Mouse (Mus musculus) midbrain, embryonic 12.5 days (tissue): ENCODE results near the gene Loxl3. TPM values are rescaled to one million over a fixed set of nuclear protein-coding genes. Genes with fewer than 3 reads are reported as not detected.
A peak's percentile ranks its signal among the peaks of the same experiment; 100 is the strongest.

ENCODE experiments used
- ATAC-seq: fragments of 200-750 bp; cut with Nextera tagmentation; 2 replicates; pipeline ENCODE4 v1.8.0; 2017; ENCODE audit warnings: low read depth, moderate TSS enrichment, moderate library complexity; ENCODE audit not compliant: low FRiP score
- H3K27ac ChIP-seq: fragments of 300-500 bp; sonication (generic); replicated peaks from 2 replicates; pipeline ENCODE4 v1.5.1; 2016; ENCODE audit warnings: mild to moderate bottlenecking
- H3K27me3 ChIP-seq: fragments of 300-500 bp; sonication (generic); 2 replicates; pipeline ENCODE4 v1.6.1; 2016; ENCODE audit warnings: mild to moderate bottlenecking
- H3K36me3 ChIP-seq: fragments of 300-500 bp; sonication (generic); 2 replicates; pipeline ENCODE4 v1.6.1; 2016
- H3K4me1 ChIP-seq: fragments of 300-500 bp; sonication (generic); 2 replicates; pipeline ENCODE4 v1.6.1; 2016
- H3K4me2 ChIP-seq: fragments of 300-500 bp; sonication (generic); replicated peaks from 2 replicates; pipeline ENCODE4 v1.6.1; 2016; ENCODE audit warnings: mild to moderate bottlenecking, moderate library complexity
- H3K4me3 ChIP-seq: fragments of 300-500 bp; sonication (generic); 2 replicates; pipeline ENCODE4 v1.5.1; 2016; ENCODE audit warnings: mild to moderate bottlenecking
- H3K9ac ChIP-seq: fragments of 300-500 bp; sonication (generic); replicated peaks from 2 replicates; pipeline ENCODE4 v1.6.1; 2016; ENCODE audit warnings: mild to moderate bottlenecking, moderate library complexity
- H3K9me3 ChIP-seq: fragments of 300-500 bp; sonication (generic); 2 replicates; pipeline ENCODE4 v1.6.1; 2016; ENCODE audit warnings: mild to moderate bottlenecking
- WGBS: fragments of 180-500 bp; shearing (Covaris S2); methylation state at CpG from one replicate; pipeline ENCODE4 v1.1.7; 2016; 5-methylcytosine and 5-hydroxymethylcytosine counted together
- polyA plus RNA-seq: library from polyadenylated mRNA; unstranded; fragments of >200 nt; fragmentation: Nextera tagmentation; extraction: Ambion mirVana; gene quantifications from 2 replicates; pipeline ENCODE4 v1.2.1, GENCODE M21; 2016

The Loxl3 gene
- polyA plus RNA-seq, 1 experiment from 2014 or later, result 14.7 TPM

DNA sequence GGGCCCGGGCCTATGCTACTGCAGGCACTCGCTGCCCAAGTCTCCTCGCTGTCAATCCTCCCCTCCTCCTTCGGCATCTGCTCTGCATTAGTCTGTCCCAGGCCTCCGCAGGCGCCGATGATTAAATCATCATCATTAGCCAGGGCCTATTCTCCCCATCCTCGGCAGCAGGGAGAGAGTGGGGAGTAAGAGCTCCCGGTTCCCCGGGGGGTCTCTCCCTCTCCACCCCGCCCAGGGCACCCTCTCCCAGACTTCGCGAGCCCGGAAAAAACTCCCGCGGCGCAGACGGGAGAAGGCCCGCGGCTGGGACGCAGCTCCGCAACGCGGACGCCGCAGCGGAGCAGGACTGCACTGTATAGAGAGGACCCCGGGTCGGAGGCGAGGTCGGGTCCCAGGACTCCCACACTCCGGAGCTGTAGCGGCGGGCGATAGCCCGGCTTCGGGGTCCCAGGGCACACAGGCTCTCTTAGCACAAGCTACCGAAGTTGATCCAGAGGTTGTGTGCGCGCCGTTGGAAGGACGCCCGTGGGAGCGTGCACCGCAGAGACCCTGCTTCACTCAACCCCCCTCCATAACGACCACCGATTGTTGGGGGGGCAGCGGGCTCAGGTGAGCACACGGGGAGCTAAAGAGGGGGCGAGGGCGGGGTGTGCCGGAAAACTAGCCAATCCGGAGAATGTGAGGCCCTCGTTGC, 43.8 kb downstream of the Loxl3 start, which contains the start of gene Pcgf1:
Gene Pcgf1, plus strand, starts transcription at position 240 of the 694 bp plus-strand sequence.
- Histone ChIP-seq H3K4me2 (peak within 1 kb of the TSS; percentile 94), H3K9me3 (no peaks in the 10 kb centered on the region), H3K4me1 (peaks cover 15% of the 10 kb centered on the region), H3K9ac (peak within 1 kb of the TSS; percentile 70), H3K36me3 (peaks cover 24% of the 10 kb centered on the region), H3K4me3 (peak within 1 kb of the TSS; percentile 68), H3K27ac (peak within 1 kb of the TSS; percentile 91), H3K27me3 (peaks cover 58% of the 10 kb centered on the region)
- peak; percentile 74 for ATAC-seq
- under 1% methylated on average over 53 of the region's 54 CpGs for WGBS

GRCm38 (mm10) chr6:83078324-83078858, 44.4 kb downstream of the Loxl3 start:
- H3K36me3 ChIP-seq, result peaks cover 24% of the 10 kb centered on the region
- under 1% methylated on average over 46 of the region's 46 CpGs for WGBS
- H3K27me3 ChIP-seq, result peaks cover 58% of the 10 kb centered on the region
- H3K4me2 ChIP-seq, result peak overlapping the region; percentile 94
- H3K4me1 ChIP-seq, result peaks cover 15% of the 10 kb centered on the region
- H3K4me3 ChIP-seq, result peak overlapping the region; percentile 68
- H3K27ac ChIP-seq, result peak overlapping the region; percentile 91
- peak; percentile 91 for ATAC-seq
- H3K9ac ChIP-seq, result peak overlapping the region; percentile 70
- no peaks in the 10 kb centered on the region for H3K9me3 ChIP-seq

- Histone ChIP-seq H3K9ac (no peak overlapping the region), H3K4me3 (no peak overlapping the region), H3K4me2 (no peak overlapping the region), H3K4me1 (peaks cover 17% of the 10 kb centered on the region), H3K27ac (no peak overlapping the region), H3K27me3 (peaks cover 58% of the 10 kb centered on the region), H3K9me3 (no peaks in the 10 kb centered on the region), H3K36me3 (peaks cover 24% of the 10 kb centered on the region)
- WGBS, result 98% methylated on average over 5 of the region's 5 CpGs
- no peak for ATAC-seq
Observed at GRCm38 (mm10) chr6:83080210-83080609, 46.2 kb downstream of the Loxl3 start.

GRCm38 (mm10) chr6:83083497-83083896, 49.5 kb downstream of the Loxl3 start:
- no peak overlapping the region for H3K9ac ChIP-seq
- H3K4me2 ChIP-seq, result no peak overlapping the region
- peaks cover 24% of the 10 kb centered on the region for H3K36me3 ChIP-seq
- H3K4me1 ChIP-seq, result peaks cover 17% of the 10 kb centered on the region
- H3K9me3 ChIP-seq, result no peaks in the 10 kb centered on the region
- H3K4me3 ChIP-seq, result no peak overlapping the region
- no peak for ATAC-seq
- WGBS, result 7% methylated on average over 5 of the region's 5 CpGs
- peaks cover 68% of the 10 kb centered on the region for H3K27me3 ChIP-seq
- no peak overlapping the region for H3K27ac ChIP-seq

- no peak overlapping the region for H3K4me3 ChIP-seq
- H3K9ac ChIP-seq, result no peak overlapping the region
- H3K36me3 ChIP-seq, result peaks cover 24% of the 10 kb centered on the region
- 6% methylated on average over 6 of the region's 6 CpGs for WGBS
- no peaks in the 10 kb centered on the region for H3K9me3 ChIP-seq
- 0 out of 2 replicates have a peak, but pooled peaks cover 9% of the 10 kb centered on the region for H3K4me1 ChIP-seq
- no peak for ATAC-seq
- no peak overlapping the region for H3K4me2 ChIP-seq
- peaks cover 76% of the 10 kb centered on the region for H3K27me3 ChIP-seq
- no peak overlapping the region for H3K27ac ChIP-seq
Observed at GRCm38 (mm10) chr6:83084477-83084876, 50.5 kb downstream of the Loxl3 start.

DNA sequence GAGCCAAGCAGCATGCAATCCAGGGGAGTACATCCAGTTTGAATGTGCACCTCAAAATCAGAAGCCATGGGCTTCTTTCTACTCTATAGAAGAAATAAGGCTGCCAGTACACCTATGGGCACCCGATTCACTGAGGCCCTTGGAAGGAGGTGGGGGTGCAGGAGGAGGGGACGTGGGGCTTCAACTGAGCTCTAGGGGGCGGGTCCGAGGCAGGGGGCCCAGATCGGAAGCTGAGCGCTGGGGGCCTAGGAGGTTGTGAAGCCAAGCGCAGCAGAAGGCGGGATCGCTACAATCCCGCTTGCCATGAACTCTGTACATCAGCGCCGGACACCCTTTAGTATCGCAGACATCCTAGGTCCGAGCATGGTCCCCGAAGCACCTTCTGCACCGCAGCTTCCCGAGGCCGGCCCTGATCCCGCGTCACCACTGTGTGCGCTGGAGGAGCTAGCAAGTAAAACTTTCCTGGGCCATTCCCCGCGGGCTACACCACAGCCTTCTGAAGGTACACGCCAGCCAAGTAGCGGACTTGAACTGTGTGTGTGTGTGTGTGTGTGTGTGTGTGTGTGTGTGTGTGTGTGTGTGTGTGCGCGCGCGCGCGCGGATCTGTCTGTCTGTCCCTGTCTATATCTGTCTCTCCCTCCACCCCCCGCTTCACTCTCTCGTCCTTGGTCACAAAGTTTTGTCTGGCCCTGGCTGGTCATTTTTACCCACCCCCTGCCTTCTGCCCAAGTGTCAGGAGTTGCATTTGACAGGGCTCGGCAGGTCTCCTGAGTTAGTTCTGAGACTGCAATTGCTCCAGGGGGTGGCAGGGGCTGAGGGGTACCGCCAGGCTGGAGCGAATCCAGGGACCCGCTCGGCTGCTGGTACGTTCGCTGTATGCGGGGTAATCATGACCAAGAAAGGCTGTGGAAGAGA, 52.4 kb downstream of the Loxl3 start, which contains the start of gene Lbx2:
Gene Lbx2, plus strand, starts transcription at position 247 of the 915 bp plus-strand sequence.
- WGBS, result 1% methylated on average over 35 of the region's 42 CpGs
- peak within 1 kb of the TSS; percentile 17; the same call in 1 of the 2 replicates for H3K4me3 ChIP-seq
- ATAC-seq, result no peak

GRCm38 (mm10) chr6:83087205-83087925, 53.4 kb downstream of the Loxl3 start:
- peaks cover 88% of the 10 kb centered on the region for H3K27me3 ChIP-seq
- H3K9ac ChIP-seq, result no peak overlapping the region
- H3K4me3 ChIP-seq, result peak overlapping the region; percentile 17; the same call in 1 of the 2 replicates
- ATAC-seq, result no peak
- H3K4me2 ChIP-seq, result peak overlapping the region; percentile 18; the same call in 1 of the 2 replicates
- under 1% methylated on average over 47 of the region's 47 CpGs for WGBS
- no peaks in the 10 kb centered on the region for H3K9me3 ChIP-seq
- H3K36me3 ChIP-seq, result no peaks in the 10 kb centered on the region
- H3K4me1 ChIP-seq, result 0 out of 2 replicates have a peak, but pooled peaks cover 9% of the 10 kb centered on the region
- no peak overlapping the region for H3K27ac ChIP-seq

More for the DNA sequence above, 52.4 kb downstream of the Loxl3 start, which contains the start of gene Lbx2:
- peaks cover 9% of the 10 kb centered on the region for H3K36me3 ChIP-seq
- H3K4me2 ChIP-seq, result 0 out of 2 replicates have a peak within 1 kb of the TSS, but pooled peaks have one; percentile 15
- H3K9ac ChIP-seq, result peak within 1 kb of the TSS; percentile 2; the same call in 1 of the 2 replicates
- H3K9me3 ChIP-seq, result no peaks in the 10 kb centered on the region
- 0 out of 2 replicates have a peak, but pooled peaks cover 9% of the 10 kb centered on the region for H3K4me1 ChIP-seq
- no peak within 1 kb of the TSS for H3K27ac ChIP-seq
- H3K27me3 ChIP-seq, result peaks cover 93% of the 10 kb centered on the region

DNA sequence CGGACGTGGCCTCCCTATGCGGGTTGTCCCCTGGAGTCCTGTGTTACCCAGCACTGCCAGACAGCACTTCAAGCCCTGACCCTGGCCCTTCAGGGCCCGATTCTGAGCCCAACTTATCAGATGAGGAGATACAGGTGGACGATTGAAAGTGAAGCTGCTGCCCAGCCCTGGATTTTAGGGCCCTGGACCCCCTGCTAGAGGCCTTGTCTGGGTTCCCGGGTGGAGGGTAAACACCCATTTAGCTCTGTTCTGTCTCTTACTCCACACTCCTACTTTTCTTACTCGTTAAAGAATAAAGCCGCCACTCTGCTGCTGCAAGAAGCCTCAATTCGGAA, 53.9 kb downstream of the Loxl3 start:
- 5% methylated on average over 9 of the region's 9 CpGs for WGBS
- H3K4me1 ChIP-seq, result 0 out of 2 replicates have a peak, but pooled peaks cover 9% of the 10 kb centered on the region
- peak overlapping the region; percentile 17; the same call in 1 of the 2 replicates for H3K4me3 ChIP-seq

DNA sequence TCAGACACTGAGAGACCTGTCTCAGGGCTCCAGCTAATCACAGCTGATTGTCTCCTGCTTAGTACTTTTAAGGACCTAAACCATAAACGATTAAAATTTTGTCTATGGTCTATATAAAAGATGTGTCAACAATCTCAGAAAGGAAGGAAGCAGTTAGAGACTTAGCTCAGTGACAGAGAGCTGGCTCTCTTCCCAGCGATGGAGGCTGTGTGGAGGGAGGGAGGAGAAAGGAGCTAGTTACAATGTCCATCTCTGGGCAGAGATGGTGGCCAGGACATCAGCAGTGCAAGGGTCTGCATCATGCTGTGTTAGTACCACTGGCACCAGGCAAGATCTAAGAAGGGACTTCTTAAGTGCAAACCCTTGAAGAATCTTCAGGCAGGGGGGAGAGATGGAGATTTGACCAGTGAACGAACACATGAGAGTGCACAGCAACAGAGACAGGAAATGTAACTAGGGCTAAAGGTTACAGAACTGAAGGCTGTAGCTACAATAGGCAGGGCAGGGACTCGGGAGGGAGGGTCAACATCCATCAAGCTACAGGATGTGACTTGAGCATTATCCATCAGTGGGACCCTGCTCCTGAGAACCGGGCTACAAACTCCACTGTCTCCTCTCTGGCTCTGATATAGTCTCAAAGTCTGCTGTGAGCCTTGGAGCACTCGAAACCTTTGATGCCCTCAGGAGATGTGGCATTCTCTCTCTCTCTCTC, 58.6 kb downstream of the Loxl3 start:
- 49% methylated on average over 6 of the region's 6 CpGs for WGBS
- Histone ChIP-seq H3K4me2 (no peak overlapping the region), H3K27ac (no peak overlapping the region), H3K36me3 (no peaks in the 10 kb centered on the region), H3K9me3 (no peaks in the 10 kb centered on the region), H3K4me3 (no peak overlapping the region), H3K9ac (no peak overlapping the region), H3K27me3 (peaks cover 62% of the 10 kb centered on the region), H3K4me1 (no peaks in the 10 kb centered on the region)
- no peak for ATAC-seq

More for the DNA sequence above, 53.9 kb downstream of the Loxl3 start:
- H3K4me2 ChIP-seq, result 0 out of 2 replicates have a peak overlapping the region, but pooled peaks have one; percentile 18
- no peak for ATAC-seq
- no peaks in the 10 kb centered on the region for H3K9me3 ChIP-seq
- H3K36me3 ChIP-seq, result no peaks in the 10 kb centered on the region
- no peak overlapping the region for H3K27ac ChIP-seq
- peaks cover 88% of the 10 kb centered on the region for H3K27me3 ChIP-seq
- no peak overlapping the region for H3K9ac ChIP-seq

GRCm38 (mm10) chr6:83095968-83096367, 62.0 kb downstream of the Loxl3 start:
- H3K9me3 ChIP-seq, result no peaks in the 10 kb centered on the region
- no peak for ATAC-seq

More at GRCm38 (mm10) chr6:83095968-83096367, 62.0 kb downstream of the Loxl3 start:
- H3K36me3 ChIP-seq, result no peaks in the 10 kb centered on the region
- H3K4me1 ChIP-seq, result no peaks in the 10 kb centered on the region
- WGBS, result 39% methylated on average over 6 of the region's 6 CpGs
- H3K9ac ChIP-seq, result no peak overlapping the region
- H3K4me3 ChIP-seq, result no peak overlapping the region
- H3K27ac ChIP-seq, result no peak overlapping the region
- H3K27me3 ChIP-seq, result peaks cover 44% of the 10 kb centered on the region
- H3K4me2 ChIP-seq, result no peak overlapping the region
